Mouse (Mus musculus): ENCODE measurements around the gene Tert. TPM values are rescaled to one million over a fixed set of nuclear protein-coding genes. Genes with fewer than 3 reads are reported as not detected.

Gene Tert
- polyA plus RNA-seq, 1 experiment from 2014 or later: 5.3 TPM

DNA sequence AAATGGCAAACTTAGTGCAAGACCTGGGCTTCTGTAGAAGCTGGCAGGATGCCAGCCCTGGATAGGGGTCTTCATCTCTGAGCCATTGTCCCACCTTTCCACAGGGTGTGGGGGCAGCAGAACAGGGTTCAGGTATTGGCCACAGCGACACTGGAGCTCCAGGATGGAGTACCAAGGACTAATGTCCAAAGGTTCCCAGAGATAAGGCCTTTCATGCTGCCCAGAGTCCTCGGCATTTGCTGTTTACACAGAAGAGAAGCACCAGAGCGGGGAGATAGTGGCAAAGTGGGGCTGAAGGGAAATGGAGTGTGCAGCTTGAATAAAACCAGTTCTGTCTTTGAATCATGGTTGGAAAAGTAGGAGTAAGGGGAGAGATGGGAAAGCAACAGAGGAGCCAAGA is 69.8 kb downstream of the Tert start:
- H3K9ac ChIP-seq (replicated peaks; ENCODE audit: low read depth, low read length): no peak overlapping the region
- no peaks in the 10 kb centered on the region for H3K9me3 ChIP-seq (ENCODE audit: control insufficient read depth, low read depth, low read length)
- H3K27ac ChIP-seq (ENCODE audit: low read length): no peak overlapping the region
- H3K4me2 ChIP-seq (replicated peaks; ENCODE audit: low read depth, low read length): no peak overlapping the region
- no peak overlapping the region for H3K4me3 ChIP-seq (ENCODE audit: low read depth, low read length)
- H3K27me3 ChIP-seq (ENCODE audit: control insufficient read depth, insufficient read depth, low read length): no peaks in the 10 kb centered on the region
- ATAC-seq (ENCODE audit: insufficient number of reproducible peaks, insufficient read depth, low FRiP score, low read depth): no peak
- 55% methylated on average over 3 of the region's 3 CpGs for WGBS
- H3K36me3 ChIP-seq (ENCODE audit: control insufficient read depth, insufficient read depth, low read length): no peaks in the 10 kb centered on the region
- H3K4me1 ChIP-seq (ENCODE audit: control insufficient read depth, insufficient read depth, low read length): no peaks in the 10 kb centered on the region

Other genes starting within 250 kb of the Tert start
- 40.4 and 44.0 TPM in 2 replicates for gene Lpcat1, start 159.7 kb upstream of the Tert start, polyA plus RNA-seq (2014; fragmentation: Nextera tagmentation; extraction: Ambion mirVana)
- not detected in 2 replicates for gene Slc6a3, start 90.2 kb upstream of the Tert start, polyA plus RNA-seq (2014; fragmentation: Nextera tagmentation; extraction: Ambion mirVana)
- 108 and 115 TPM in 2 replicates for gene Clptm1l, start 22.9 kb upstream of the Tert start, polyA plus RNA-seq (2014; fragmentation: Nextera tagmentation; extraction: Ambion mirVana)
- not detected in 2 replicates for gene Slc6a18, start 51.1 kb downstream of the Tert start, polyA plus RNA-seq (2014; fragmentation: Nextera tagmentation; extraction: Ambion mirVana)
- not detected in 2 replicates for gene Slc6a19, start 78.0 kb downstream of the Tert start, polyA plus RNA-seq (2014; fragmentation: Nextera tagmentation; extraction: Ambion mirVana)
- gene Slc12a7, start 106.2 kb downstream of the Tert start, polyA plus RNA-seq (2014; fragmentation: Nextera tagmentation; extraction: Ambion mirVana): 20.1 and 21.8 TPM in 2 replicates
- gene Nkd2, start 220.7 kb downstream of the Tert start, polyA plus RNA-seq (2014; fragmentation: Nextera tagmentation; extraction: Ambion mirVana): 3.0 and 4.3 TPM in 2 replicates